Mouse (Mus musculus) stomach, postnatal 0 days (tissue): ENCODE results near the gene Insrr. TPM values are rescaled to one million over a fixed set of nuclear protein-coding genes. Genes with fewer than 3 reads are reported as not detected.

ENCODE experiments used
- ATAC-seq: fragments of 200-750 bp; cut with Nextera tagmentation; 2 replicates; pipeline ENCODE4 v1.8.0; 2017; ENCODE audit not compliant: low FRiP score, low TSS enrichment
- DNase-seq: peaks from one replicate; pipeline ENCODE4 v3.0.0-alpha.2; 2016; ENCODE audit warnings: low spot score
- H3K27ac ChIP-seq: fragments of 300-500 bp; sonication (generic); replicated peaks from 2 replicates; pipeline ENCODE4 v1.5.1; 2014; ENCODE audit warnings: mild to moderate bottlenecking, control low read depth
- H3K27me3 ChIP-seq: fragments of 300-500 bp; sonication (generic); 2 replicates; pipeline ENCODE4 v1.6.1; 2014; ENCODE audit warnings: low read length; ENCODE audit not compliant: control insufficient read depth, insufficient read depth
- H3K36me3 ChIP-seq: fragments of 300-500 bp; sonication (generic); 2 replicates; pipeline ENCODE4 v1.6.1; 2014; ENCODE audit warnings: low read length, mixed read lengths; ENCODE audit not compliant: control insufficient read depth, insufficient read depth
- H3K4me1 ChIP-seq: fragments of 300-500 bp; sonication (generic); replicated peaks from 2 replicates; pipeline ENCODE4 v1.6.1; 2014; ENCODE audit warnings: antibody characterized with exemption; ENCODE audit not compliant: control insufficient read depth, insufficient read depth
- H3K4me2 ChIP-seq: fragments of 300-500 bp; sonication (generic); replicated peaks from 2 replicates; pipeline ENCODE4 v1.6.1; 2014; ENCODE audit warnings: low read depth, mild to moderate bottlenecking, control low read depth, moderate library complexity
- H3K4me3 ChIP-seq: fragments of 300-500 bp; sonication (generic); 2 replicates; pipeline ENCODE4 v1.5.1; 2014; ENCODE audit warnings: low read depth, low read length, control low read depth
- H3K9ac ChIP-seq: fragments of 300-500 bp; sonication (generic); 2 replicates; pipeline ENCODE4 v1.6.1; 2014; ENCODE audit warnings: mild to moderate bottlenecking, low read length, control low read depth, mixed read lengths
- H3K9me3 ChIP-seq: fragments of 300-500 bp; sonication (generic); 2 replicates; pipeline ENCODE4 v1.6.1; 2016; ENCODE audit warnings: low read length; ENCODE audit not compliant: control insufficient read depth
- CTCF ChIP-seq: IDR thresholded peaks from 2 replicates; pipeline ENCODE4 v1.5.1; 2016; ENCODE audit warnings: antibody characterized with exemption, low read depth, mild to moderate bottlenecking, moderate library complexity
- EP300 ChIP-seq: optimal IDR thresholded peaks from 2 replicates; pipeline ENCODE3; 2016; ENCODE audit warnings: antibody characterized with exemption
- WGBS: fragments of 180-500 bp; shearing (Covaris S2); extraction: QIAGEN DNeasy Blood & Tissue Kit; methylation state at CpG from one replicate; pipeline ENCODE4 v1.1.7; 2014; 5-methylcytosine and 5-hydroxymethylcytosine counted together
- polyA plus RNA-seq: library from polyadenylated mRNA; unstranded; fragments of >200 nt; fragmentation: Nextera tagmentation; extraction: Ambion mirVana; gene quantifications from 2 replicates; pipeline ENCODE4 v1.2.1, GENCODE M21; 2015

The Insrr gene
- polyA plus RNA-seq, 1 experiment from 2014 or later, result 0.18 TPM

- 56% methylated on average over 23 of the region's 23 CpGs for WGBS
- H3K4me2 ChIP-seq, result no peak overlapping the region
- H3K27me3 ChIP-seq, result no peaks in the 10 kb centered on the region
- no peak for TF ChIP-seq CTCF
- TF ChIP-seq EP300, result no peak
- no peak for DNase-seq
- H3K36me3 ChIP-seq, result no peaks in the 10 kb centered on the region
- H3K27ac ChIP-seq, result no peak overlapping the region
- no peak overlapping the region for H3K4me3 ChIP-seq
- H3K4me1 ChIP-seq, result no peaks in the 10 kb centered on the region
- no peaks in the 10 kb centered on the region for H3K9me3 ChIP-seq
- no peak overlapping the region for H3K9ac ChIP-seq
- no peak for ATAC-seq
Observed at GRCm38 (mm10) chr3:87778283-87778682, 18.5 kb upstream of the Insrr start.

- WGBS, result 59% methylated on average over 2 of the region's 2 CpGs
- Histone ChIP-seq H3K9me3 (no peaks in the 10 kb centered on the region), H3K4me2 (no peak overlapping the region), H3K4me3 (no peak overlapping the region), H3K27ac (no peak overlapping the region), H3K9ac (no peak overlapping the region), H3K36me3 (no peaks in the 10 kb centered on the region), H3K4me1 (no peaks in the 10 kb centered on the region), H3K27me3 (no peaks in the 10 kb centered on the region)
- TF ChIP-seq EP300, result no peak
- ATAC-seq (no peak), DNase-seq (no peak)
Observed at GRCm38 (mm10) chr3:87779086-87779485, 17.7 kb upstream of the Insrr start.

GRCm38 (mm10) chr3:87783282-87784023 lies 13.3 kb upstream of the Insrr start:
- no peaks in the 10 kb centered on the region for H3K9me3 ChIP-seq
- ATAC-seq (peak; percentile 22; the same call in 1 of the 2 replicates), DNase-seq (no peak)
- no peaks in the 10 kb centered on the region for H3K4me1 ChIP-seq
- H3K9ac ChIP-seq, result no peak overlapping the region
- no peak overlapping the region for H3K4me3 ChIP-seq
- no peak for TF ChIP-seq CTCF
- TF ChIP-seq EP300, result no peak
- no peak overlapping the region for H3K4me2 ChIP-seq
- H3K27me3 ChIP-seq, result no peaks in the 10 kb centered on the region
- 0 out of 2 replicates have a peak overlapping the region, but pooled peaks have one; percentile 30 for H3K27ac ChIP-seq
- WGBS, result 79% methylated on average over 25 of the region's 25 CpGs
- H3K36me3 ChIP-seq, result no peaks in the 10 kb centered on the region

- H3K4me3 ChIP-seq, result no peak overlapping the region
- no peak for DNase-seq
- no peaks in the 10 kb centered on the region for H3K36me3 ChIP-seq
- no peaks in the 10 kb centered on the region for H3K27me3 ChIP-seq
- ATAC-seq, result no peak
- H3K27ac ChIP-seq, result no peak overlapping the region
- no peaks in the 10 kb centered on the region for H3K9me3 ChIP-seq
- H3K4me1 ChIP-seq, result no peaks in the 10 kb centered on the region
- H3K4me2 ChIP-seq, result no peak overlapping the region
- TF ChIP-seq EP300, result no peak
- TF ChIP-seq CTCF, result no peak
- WGBS, result 51% methylated on average over 5 of the region's 5 CpGs
- no peak overlapping the region for H3K9ac ChIP-seq
Observed at GRCm38 (mm10) chr3:87785156-87785555, 11.6 kb upstream of the Insrr start.

GRCm38 (mm10) chr3:87785626-87786214 lies 11.0 kb upstream of the Insrr start:
- Histone ChIP-seq H3K9me3 (no peaks in the 10 kb centered on the region), H3K36me3 (no peaks in the 10 kb centered on the region), H3K27me3 (0 out of 2 replicates have a peak, but pooled peaks cover 4% of the 10 kb centered on the region), H3K4me2 (no peak overlapping the region), H3K9ac (no peak overlapping the region), H3K27ac (no peak overlapping the region), H3K4me1 (no peaks in the 10 kb centered on the region), H3K4me3 (no peak overlapping the region)
- WGBS, result 31% methylated on average over 6 of the region's 6 CpGs
- DNase-seq (no peak), ATAC-seq (no peak)
- TF ChIP-seq EP300 (no peak), CTCF (no peak)

- ATAC-seq (no peak), DNase-seq (no peak)
- Histone ChIP-seq H3K27ac (no peak overlapping the region), H3K9ac (no peak overlapping the region), H3K4me2 (no peak overlapping the region), H3K27me3 (0 out of 2 replicates have a peak, but pooled peaks cover 10% of the 10 kb centered on the region), H3K4me1 (no peaks in the 10 kb centered on the region), H3K9me3 (no peaks in the 10 kb centered on the region), H3K4me3 (no peak overlapping the region), H3K36me3 (no peaks in the 10 kb centered on the region)
- TF ChIP-seq CTCF (no peak), EP300 (no peak)
- 63% methylated on average over 1 of the region's 1 CpGs for WGBS
Observed at GRCm38 (mm10) chr3:87789248-87789647, 7.5 kb upstream of the Insrr start.
